Mouse (Mus musculus): Measurements from ENCODE around the gene Rexo1. TPM values are rescaled to one million over a fixed set of nuclear protein-coding genes. Genes with fewer than 3 reads are reported as not detected.

Rexo1 gene
- polyA plus RNA-seq, 1 experiment from 2014 or later = 7.1 TPM

GRCm38 (mm10) chr10:80586407-80587304 is 25.3 kb upstream of the Rexo1 start:
- 89% methylated on average over 51 of the region's 51 CpGs for WGBS
- peak overlapping the region; percentile 27; the same call in 1 of the 2 replicates for H3K9ac ChIP-seq (ENCODE audit: low read length)
- peaks cover 19% of the 10 kb centered on the region for H3K36me3 ChIP-seq (ENCODE audit: control insufficient read depth, insufficient read depth, low read length)
- H3K4me2 ChIP-seq (replicated peaks; ENCODE audit: low read depth) = peak overlapping the region; percentile 25; the same call in 1 of the 2 replicates
- TF ChIP-seq EP300 (optimal IDR thresholded peaks at IDR 0.05) (no peak), CTCF (IDR thresholded peaks at IDR 0.05; ENCODE audit: low read depth) (no peak)
- H3K27ac ChIP-seq (replicated peaks) = peak overlapping the region; percentile 70
- H3K4me1 ChIP-seq (replicated peaks; ENCODE audit: control insufficient read depth, insufficient read depth) = peaks cover 6% of the 10 kb centered on the region; the same call in 1 of the 2 replicates
- no peak for ATAC-seq (ENCODE audit: low FRiP score, low TSS enrichment)
- H3K4me3 ChIP-seq (ENCODE audit: low read depth, low read length) = peak overlapping the region; percentile 13; the same call in 1 of the 2 replicates
- no peaks in the 10 kb centered on the region for H3K9me3 ChIP-seq (ENCODE audit: control insufficient read depth, low read length)
- no peak for DNase-seq (ENCODE audit: low spot score)
- H3K27me3 ChIP-seq (ENCODE audit: control insufficient read depth, insufficient read depth, low read length) = no peaks in the 10 kb centered on the region

GRCm38 (mm10) chr10:80585581-80585980 is 24.2 kb upstream of the Rexo1 start:
- peak overlapping the region; percentile 8; the same call in 1 of the 2 replicates for H3K9ac ChIP-seq (ENCODE audit: low read length)
- DNase-seq (ENCODE audit: low spot score) (no peak), ATAC-seq (ENCODE audit: low FRiP score, low TSS enrichment) (no peak)
- no peaks in the 10 kb centered on the region for H3K9me3 ChIP-seq (ENCODE audit: control insufficient read depth, low read length)
- no peak overlapping the region for H3K27ac ChIP-seq (replicated peaks)
- WGBS = 90% methylated on average over 8 of the region's 8 CpGs
- H3K36me3 ChIP-seq (ENCODE audit: control insufficient read depth, insufficient read depth, low read length) = peaks cover 19% of the 10 kb centered on the region
- no peak overlapping the region for H3K4me3 ChIP-seq (ENCODE audit: low read depth, low read length)
- TF ChIP-seq EP300 (optimal IDR thresholded peaks at IDR 0.05) (no peak), CTCF (IDR thresholded peaks at IDR 0.05; ENCODE audit: low read depth) (no peak)
- H3K4me2 ChIP-seq (replicated peaks; ENCODE audit: low read depth) = peak overlapping the region; percentile 11; the same call in 1 of the 2 replicates
- peaks cover 6% of the 10 kb centered on the region; the same call in 1 of the 2 replicates for H3K4me1 ChIP-seq (replicated peaks; ENCODE audit: control insufficient read depth, insufficient read depth)
- H3K27me3 ChIP-seq (ENCODE audit: control insufficient read depth, insufficient read depth, low read length) = no peaks in the 10 kb centered on the region

GRCm38 (mm10) chr10:80584642-80585552 is 23.5 kb upstream of the Rexo1 start:
- Histone ChIP-seq H3K27me3 (ENCODE audit: control insufficient read depth, insufficient read depth, low read length) (no peaks in the 10 kb centered on the region), H3K9ac (ENCODE audit: low read length) (peak overlapping the region; percentile 23; the same call in 1 of the 2 replicates), H3K4me1 (replicated peaks; ENCODE audit: control insufficient read depth, insufficient read depth) (peaks cover 6% of the 10 kb centered on the region; the same call in 1 of the 2 replicates), H3K36me3 (ENCODE audit: control insufficient read depth, insufficient read depth, low read length) (peaks cover 19% of the 10 kb centered on the region), H3K4me3 (ENCODE audit: low read depth, low read length) (no peak overlapping the region), H3K27ac (replicated peaks) (peak overlapping the region; percentile 30; the same call in 1 of the 2 replicates), H3K9me3 (ENCODE audit: control insufficient read depth, low read length) (no peaks in the 10 kb centered on the region), H3K4me2 (replicated peaks; ENCODE audit: low read depth) (peak overlapping the region; percentile 17; the same call in 1 of the 2 replicates)
- ATAC-seq (ENCODE audit: low FRiP score, low TSS enrichment) (no peak), DNase-seq (ENCODE audit: low spot score) (no peak)
- WGBS = 75% methylated on average over 12 of the region's 12 CpGs
- no peak for TF ChIP-seq CTCF (IDR thresholded peaks at IDR 0.05; ENCODE audit: low read depth)
- no peak for TF ChIP-seq EP300 (optimal IDR thresholded peaks at IDR 0.05)

GRCm38 (mm10) chr10:80584045-80584488 is 22.7 kb upstream of the Rexo1 start:
- H3K9me3 ChIP-seq (ENCODE audit: control insufficient read depth, low read length) = no peaks in the 10 kb centered on the region
- ATAC-seq (ENCODE audit: low FRiP score, low TSS enrichment) (0 out of 2 replicates have a peak, but pooled peaks have one; percentile 2), DNase-seq (ENCODE audit: low spot score) (no peak)
- H3K4me2 ChIP-seq (replicated peaks; ENCODE audit: low read depth) = no peak overlapping the region
- H3K4me3 ChIP-seq (ENCODE audit: low read depth, low read length) = no peak overlapping the region
- no peak overlapping the region for H3K9ac ChIP-seq (ENCODE audit: low read length)
- H3K36me3 ChIP-seq (ENCODE audit: control insufficient read depth, insufficient read depth, low read length) = peaks cover 19% of the 10 kb centered on the region
- H3K27ac ChIP-seq (replicated peaks) = peak overlapping the region; percentile 30; the same call in 1 of the 2 replicates
- no peaks in the 10 kb centered on the region for H3K27me3 ChIP-seq (ENCODE audit: control insufficient read depth, insufficient read depth, low read length)
- WGBS = 46% methylated on average over 12 of the region's 12 CpGs
- H3K4me1 ChIP-seq (replicated peaks; ENCODE audit: control insufficient read depth, insufficient read depth) = peaks cover 2% of the 10 kb centered on the region; the same call in 1 of the 2 replicates
- no peak for TF ChIP-seq EP300 (optimal IDR thresholded peaks at IDR 0.05)
- no peak for TF ChIP-seq CTCF (IDR thresholded peaks at IDR 0.05; ENCODE audit: low read depth)

GRCm38 (mm10) chr10:80583047-80583446 is 21.7 kb upstream of the Rexo1 start:
- TF ChIP-seq EP300 (optimal IDR thresholded peaks at IDR 0.05) = no peak
- no peak for TF ChIP-seq CTCF (IDR thresholded peaks at IDR 0.05; ENCODE audit: low read depth)
- no peak for ATAC-seq (ENCODE audit: low FRiP score, low TSS enrichment)
- peaks cover 19% of the 10 kb centered on the region for H3K36me3 ChIP-seq (ENCODE audit: control insufficient read depth, insufficient read depth, low read length)
- no peak overlapping the region for H3K27ac ChIP-seq (replicated peaks)
- WGBS = 87% methylated on average over 5 of the region's 5 CpGs
- no peaks in the 10 kb centered on the region for H3K9me3 ChIP-seq (ENCODE audit: control insufficient read depth, low read length)
- H3K4me2 ChIP-seq (replicated peaks; ENCODE audit: low read depth) = no peak overlapping the region
- no peaks in the 10 kb centered on the region for H3K27me3 ChIP-seq (ENCODE audit: control insufficient read depth, insufficient read depth, low read length)
- H3K4me3 ChIP-seq (ENCODE audit: low read depth, low read length) = no peak overlapping the region
- no peak for DNase-seq (ENCODE audit: low spot score)
- no peak overlapping the region for H3K9ac ChIP-seq (ENCODE audit: low read length)
- H3K4me1 ChIP-seq (replicated peaks; ENCODE audit: control insufficient read depth, insufficient read depth) = no peaks in the 10 kb centered on the region

Measured in stomach, postnatal 0 days (tissue).